Mouse (Mus musculus): ENCODE data around the gene Fyco1. TPM values are rescaled to one million over a fixed set of nuclear protein-coding genes. Genes with fewer than 3 reads are reported as not detected.

Gene Fyco1
- polyA plus RNA-seq, 1 experiment from 2014 or later, result 4.3 TPM

DNA sequence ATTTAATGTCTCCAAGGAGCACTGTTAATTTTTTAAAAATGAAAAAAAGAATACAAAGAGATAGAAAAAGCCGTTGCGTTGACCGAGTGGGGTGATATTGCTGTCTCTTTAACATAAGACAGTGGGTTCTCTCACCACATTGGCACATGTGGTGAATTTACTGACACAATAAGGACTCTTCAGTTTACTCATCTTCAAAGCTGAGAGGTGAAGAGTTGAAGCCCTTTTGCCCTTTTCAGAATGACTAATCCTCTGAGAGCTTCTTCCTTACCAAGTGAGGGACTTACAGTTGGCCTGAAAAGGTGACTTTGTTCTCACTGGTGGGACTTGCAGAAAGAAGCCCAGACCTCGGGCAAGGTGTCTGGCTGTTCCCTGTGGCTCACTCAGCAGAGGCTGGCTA, 110.9 kb downstream of the Fyco1 start:
- H3K27me3 ChIP-seq (ENCODE audit: insufficient read depth, low read length), result no peaks in the 10 kb centered on the region
- H3K4me2 ChIP-seq (ENCODE audit: low read depth, low read length), result no peak overlapping the region
- no peaks in the 10 kb centered on the region for H3K4me1 ChIP-seq (ENCODE audit: insufficient read depth)
- H3K9ac ChIP-seq (replicated peaks), result no peak overlapping the region
- no peaks in the 10 kb centered on the region for H3K9me3 ChIP-seq (ENCODE audit: low read length)
- DNase-seq, result no peak
- no peak overlapping the region for H3K27ac ChIP-seq (ENCODE audit: low read depth)
- no peak for ATAC-seq
- TF ChIP-seq EP300 (IDR thresholded peaks at IDR 0.05; ENCODE audit: low read depth) (no peak), CTCF (IDR thresholded peaks at IDR 0.05; ENCODE audit: low read depth) (no peak)
- H3K36me3 ChIP-seq (replicated peaks; ENCODE audit: insufficient read depth, low read length), result no peaks in the 10 kb centered on the region
- H3K4me3 ChIP-seq (ENCODE audit: low read depth, low read length), result no peak overlapping the region
- WGBS (ENCODE audit: insufficient replicate concordance), result 76% methylated on average over 4 of the region's 4 CpGs

Other genes with a start within 250 kb of the Fyco1 start
- gene Slc6a20b, start 219.3 kb downstream of the Fyco1 start, polyA plus RNA-seq (2015; fragmentation: Nextera tagmentation; extraction: Ambion mirVana), result 0.09 and 0.16 TPM in 2 replicates
- gene Ccr9, start 173.5 kb downstream of the Fyco1 start, polyA plus RNA-seq (2015; fragmentation: Nextera tagmentation; extraction: Ambion mirVana), result 0.19 and 0.23 TPM in 2 replicates
- 2.3 and 2.4 TPM in 2 replicates for gene Slc6a20a, start 173.0 kb downstream of the Fyco1 start, polyA plus RNA-seq (2015; fragmentation: Nextera tagmentation; extraction: Ambion mirVana)
- gene Lztfl1, start 134.2 kb downstream of the Fyco1 start, polyA plus RNA-seq (2015; fragmentation: Nextera tagmentation; extraction: Ambion mirVana), result 16.6 and 16.8 TPM in 2 replicates
- gene Cxcr6, start 45.4 kb downstream of the Fyco1 start, polyA plus RNA-seq (2015; fragmentation: Nextera tagmentation; extraction: Ambion mirVana), result 0.49 and 0.56 TPM in 2 replicates
- gene Xcr1, start 10.1 kb upstream of the Fyco1 start, polyA plus RNA-seq (2015; fragmentation: Nextera tagmentation; extraction: Ambion mirVana), result 0.11 TPM in 2 replicates
- 2.9 and 3.0 TPM in 2 replicates for gene Ccr1, start 116.8 kb upstream of the Fyco1 start, polyA plus RNA-seq (2015; fragmentation: Nextera tagmentation; extraction: Ambion mirVana)
- gene Ccr1l1, start 126.5 kb upstream of the Fyco1 start, polyA plus RNA-seq (2015; fragmentation: Nextera tagmentation; extraction: Ambion mirVana), result 0.09 TPM in 1 of 2 replicates, not detected in the other
- gene Ccr3, start 170.1 kb upstream of the Fyco1 start, polyA plus RNA-seq (2015; fragmentation: Nextera tagmentation; extraction: Ambion mirVana), result 0.40 and 0.42 TPM in 2 replicates

Data from liver, postnatal 0 days (tissue).